18 mouse cellular contexts compared by ENCODE assay signal in the genomic region with DNA sequence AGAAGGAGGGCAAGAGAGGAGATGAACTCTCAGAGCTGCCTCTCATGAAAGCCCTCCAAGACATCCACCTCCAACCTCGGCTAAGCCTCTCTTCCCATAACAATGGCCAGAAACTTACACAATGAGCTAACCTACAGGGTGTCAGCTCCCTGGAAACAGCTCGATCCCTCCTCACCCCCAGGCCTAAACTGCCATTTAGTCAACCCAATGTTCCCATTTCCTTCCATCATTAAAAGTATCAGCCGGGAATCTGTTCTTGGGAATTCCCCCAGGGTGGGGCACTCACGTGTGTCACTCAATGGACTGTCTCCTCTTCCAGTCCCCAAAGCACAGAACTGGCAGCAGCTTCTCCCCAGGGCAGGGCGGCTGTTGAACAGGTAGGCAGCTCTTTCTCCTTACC.
"Had no signal": no experiment of that assay in that cellular context is flagged by ENCODE, and none has a peak within 500 bp of the region (broad histone marks: within the 10 kb centered on the region; RNA-seq: fewer than 3 reads in every experiment).

No protein-coding gene starts in this region.

- H3K9ac ChIP-seq: liver, postnatal 0 days; lung, embryonic 14.5 days; midbrain, embryonic 12.5 days; neural tube, embryonic 13.5 days; neural tube, embryonic 15.5 days; stomach, embryonic 15.5 days had no signal

- H3K27ac ChIP-seq: midbrain, embryonic 10.5 days; midbrain, embryonic 12.5 days; neural tube, embryonic 13.5 days; neural tube, embryonic 15.5 days; stomach, embryonic 15.5 days; stomach, postnatal 0 days had no signal

- H3K4me1 ChIP-seq: midbrain, embryonic 10.5 days; midbrain, embryonic 12.5 days; neural tube, embryonic 13.5 days; neural tube, embryonic 15.5 days; stomach, embryonic 15.5 days had no signal

- H3K36me3 ChIP-seq: midbrain, embryonic 10.5 days; midbrain, embryonic 12.5 days; neural tube, embryonic 13.5 days; neural tube, embryonic 15.5 days; stomach, embryonic 15.5 days had no signal

- H3K4me2 ChIP-seq: lung, embryonic 14.5 days; midbrain, embryonic 12.5 days; neural tube, embryonic 13.5 days; neural tube, embryonic 15.5 days; stomach, embryonic 15.5 days had no signal

- ATAC-seq: liver, postnatal 0 days; midbrain, embryonic 16.5 days had no signal

- DNase-seq: liver, postnatal 0 days; lung, embryonic 14.5 days; lung, postnatal 10 days; lung, postnatal 4 days; midbrain, embryonic 14.5 days; retina, postnatal 1 day; right cerebral cortex, adult 18-20 months; thymus, adult 2 months; thymus, postnatal 25 days; thymus, postnatal 4 days had no signal

- H3K27me3 ChIP-seq: midbrain, embryonic 12.5 days; neural tube, embryonic 13.5 days; neural tube, embryonic 15.5 days; stomach, embryonic 15.5 days had no signal

- H3K4me3 ChIP-seq: midbrain, embryonic 10.5 days; midbrain, embryonic 12.5 days; myocyte; neural tube, embryonic 13.5 days; neural tube, embryonic 15.5 days; stomach, embryonic 15.5 days had no signal

- H3K9me3 ChIP-seq: midbrain, embryonic 10.5 days; midbrain, embryonic 12.5 days; neural tube, embryonic 13.5 days; neural tube, embryonic 15.5 days; stomach, embryonic 15.5 days had no signal
